Mouse (Mus musculus) neutrophil, adult 5-6 weeks (primary cell): ENCODE results near the gene Gm20388. TPM values are rescaled to one million over a fixed set of nuclear protein-coding genes. Genes with fewer than 3 reads are reported as not detected.

Experiments
- ATAC-seq: fragments of 151-379, 151-347 bp; 2 replicates; pipeline ENCODE4 v1.8.0; 2017; ENCODE audit warnings: mild to moderate bottlenecking, moderate TSS enrichment; ENCODE audit not compliant: insufficient number of reproducible peaks, poor library complexity, low FRiP score, severe bottlenecking; ENCODE audit errors: extremely low read depth
- total RNA-seq: library from RNA; stranded (forward); fragments of 200-1000 nt; gene quantifications from 2 replicates; pipeline ENCODE4 v1.2.3, GENCODE M21; 2017

Gene Gm20388
- total RNA-seq, 1 experiment from 2014 or later = 10.8 TPM

- no peak for ATAC-seq
These were observed 2635.6 kb downstream of the Gm20388 start for GRCm38 (mm10) chr8:122546066-122546755.

- no peak for ATAC-seq
These were observed 2636.3 kb downstream of the Gm20388 start for GRCm38 (mm10) chr8:122546811-122547453.

GRCm38 (mm10) chr8:122547815-122548214, 2637.2 kb downstream of the Gm20388 start:
- peak; percentile 76 for ATAC-seq

- no peak for ATAC-seq
These were observed 2637.7 kb downstream of the Gm20388 start for GRCm38 (mm10) chr8:122548331-122548730.

GRCm38 (mm10) chr8:122548891-122549439, 2638.3 kb downstream of the Gm20388 start:
- no peak for ATAC-seq

- ATAC-seq = no peak
These were observed 2639.8 kb downstream of the Gm20388 start for GRCm38 (mm10) chr8:122550234-122550994.

GRCm38 (mm10) chr8:122550995-122551264, 2640.3 kb downstream of the Gm20388 start:
- ATAC-seq = no peak

GRCm38 (mm10) chr8:122551265-122552051, 2640.8 kb downstream of the Gm20388 start, which contains the start of gene Piezo1:
Gene Piezo1 (minus strand): TSS chr8:122551329.
- ATAC-seq = peak; percentile 66

GRCm38 (mm10) chr8:122554786-122555185, 2644.1 kb downstream of the Gm20388 start:
- ATAC-seq = no peak

- peak; percentile 93 for ATAC-seq
These were observed 2645.7 kb downstream of the Gm20388 start for GRCm38 (mm10) chr8:122556030-122557009.

- no peak for ATAC-seq
These were observed 2646.8 kb downstream of the Gm20388 start for GRCm38 (mm10) chr8:122557248-122558038.

- ATAC-seq = peak; percentile 25; the same call in 1 of the 2 replicates
These were observed 2648.2 kb downstream of the Gm20388 start for GRCm38 (mm10) chr8:122558671-122559349.

GRCm38 (mm10) chr8:122561199-122561598, 2650.6 kb downstream of the Gm20388 start:
- ATAC-seq = peak; percentile 18; the same call in 1 of the 2 replicates

GRCm38 (mm10) chr8:122564363-122565352, 2654.0 kb downstream of the Gm20388 start:
- ATAC-seq = no peak

- ATAC-seq = no peak
These were observed 2656.1 kb downstream of the Gm20388 start for GRCm38 (mm10) chr8:122566766-122567165.
